Mouse (Mus musculus): ENCODE measurements at regions not wholly inside any gene's neighbourhood (a gene's known extent, or its start where the extent isn't known, plus 50 kb on each side); places are given as distances from the start of the nearest gene placed in this dataset.
A peak's percentile ranks its signal among the peaks of the same experiment; 100 is the strongest.

- Histone ChIP-seq H3K4me1 (ENCODE audit: control insufficient read depth, insufficient read depth, low read length) (peaks cover 15% of the 10 kb centered on the region), H3K36me3 (ENCODE audit: control insufficient read depth, insufficient read depth, low read length) (no peaks in the 10 kb centered on the region), H3K9ac (ENCODE audit: low read depth, low read length) (no peak overlapping the region), H3K4me3 (no peak overlapping the region), H3K27ac (peak overlapping the region; percentile 77), H3K79me2 (replicated peaks; ENCODE audit: control insufficient read depth, insufficient read depth, low read length) (no peaks in the 10 kb centered on the region), H3K27me3 (ENCODE audit: control insufficient read depth, insufficient read depth, low read length) (no peaks in the 10 kb centered on the region)
- 32% methylated on average over 17 of the region's 17 CpGs for WGBS
- DNase-seq, result peak; percentile 55 to 78
- TF ChIP-seq CTCF (IDR thresholded peaks at IDR 0.05) (no peak), POLR2A (IDR thresholded peaks at IDR 0.05; ENCODE audit: insufficient read depth, low read depth, low read length) (no peak), EP300 (IDR thresholded peaks at IDR 0.05; ENCODE audit: insufficient read depth, low read depth, low read length) (peak; percentile 96)
- intact Hi-C loops (cut with DNase I), result loop anchor here (1.0 kb wide), 1 partner anchor 79 kb away; no protein-coding TSS in a partner anchor
These were observed 264.7 kb upstream of the Pard3b start for GRCm38 (mm10) chr1:61373661-61374491.

GRCm38 (mm10) chr1:61376417-61376816 lies 262.2 kb upstream of the Pard3b start:
- intact Hi-C loops (cut with DNase I), result loop anchor here (1.0 to 5.0 kb wide), 7 partner anchors 196 to 1591 kb away; partner anchors contain the start of genes Nrp2 and Pard3b
- no peaks in the 10 kb centered on the region for H3K36me3 ChIP-seq (ENCODE audit: control insufficient read depth, insufficient read depth, low read length)
- peak overlapping the region; percentile 61; the same call in 1 of the 2 replicates for H3K27ac ChIP-seq
- no peaks in the 10 kb centered on the region for H3K27me3 ChIP-seq (ENCODE audit: control insufficient read depth, insufficient read depth, low read length)
- no peaks in the 10 kb centered on the region for H3K79me2 ChIP-seq (replicated peaks; ENCODE audit: control insufficient read depth, insufficient read depth, low read length)
- H3K4me1 ChIP-seq (ENCODE audit: control insufficient read depth, insufficient read depth, low read length), result peaks cover 15% of the 10 kb centered on the region
- 35% methylated on average over 4 of the region's 4 CpGs for WGBS
- no peak for DNase-seq
- TF ChIP-seq EP300 (IDR thresholded peaks at IDR 0.05; ENCODE audit: insufficient read depth, low read depth, low read length) (no peak), POLR2A (IDR thresholded peaks at IDR 0.05; ENCODE audit: insufficient read depth, low read depth, low read length) (no peak), CTCF (IDR thresholded peaks at IDR 0.05) (no peak)
- no peak overlapping the region; the same call in 1 of the 2 replicates for H3K9ac ChIP-seq (ENCODE audit: low read depth, low read length)
- H3K4me3 ChIP-seq, result no peak overlapping the region

- no peaks in the 10 kb centered on the region for H3K36me3 ChIP-seq (ENCODE audit: control insufficient read depth, insufficient read depth, low read length)
- H3K79me2 ChIP-seq (replicated peaks; ENCODE audit: control insufficient read depth, insufficient read depth, low read length), result no peaks in the 10 kb centered on the region
- no peak overlapping the region for H3K9ac ChIP-seq (ENCODE audit: low read depth, low read length)
- peaks cover 15% of the 10 kb centered on the region for H3K4me1 ChIP-seq (ENCODE audit: control insufficient read depth, insufficient read depth, low read length)
- H3K27ac ChIP-seq, result peak overlapping the region; percentile 61; the same call in 1 of the 2 replicates
- no peaks in the 10 kb centered on the region for H3K27me3 ChIP-seq (ENCODE audit: control insufficient read depth, insufficient read depth, low read length)
- DNase-seq, result peak; percentile 63 to 77
- WGBS, result under 1% methylated on average over 7 of the region's 7 CpGs
- intact Hi-C loops (cut with DNase I), result loop anchor here (2.0 to 5.0 kb wide), 6 partner anchors 196 to 1590 kb away; partner anchors contain the start of genes Nrp2 and Pard3b
- H3K4me3 ChIP-seq, result no peak overlapping the region
- TF ChIP-seq POLR2A (IDR thresholded peaks at IDR 0.05; ENCODE audit: insufficient read depth, low read depth, low read length) (no peak), EP300 (IDR thresholded peaks at IDR 0.05; ENCODE audit: insufficient read depth, low read depth, low read length) (peak; percentile 69; the same call in 1 of the 2 replicates), CTCF (IDR thresholded peaks at IDR 0.05) (peak; percentile 94)
These were observed 261.6 kb upstream of the Pard3b start for GRCm38 (mm10) chr1:61377070-61377469.

- Histone ChIP-seq H3K27me3 (ENCODE audit: control insufficient read depth, insufficient read depth, low read length) (no peaks in the 10 kb centered on the region), H3K79me2 (replicated peaks; ENCODE audit: control insufficient read depth, insufficient read depth, low read length) (no peaks in the 10 kb centered on the region), H3K9ac (ENCODE audit: low read depth, low read length) (no peak overlapping the region), H3K4me1 (ENCODE audit: control insufficient read depth, insufficient read depth, low read length) (peaks cover 12% of the 10 kb centered on the region), H3K36me3 (ENCODE audit: control insufficient read depth, insufficient read depth, low read length) (no peaks in the 10 kb centered on the region), H3K4me3 (no peak overlapping the region), H3K27ac (no peak overlapping the region)
- intact Hi-C loops (cut with DNase I), result loop anchor here (2.0 to 5.0 kb wide), 5 partner anchors 259 to 1589 kb away; partner anchors contain the start of genes Nrp2 and Pard3b
- 35% methylated on average over 8 of the region's 8 CpGs for WGBS
- no peak for TF ChIP-seq CTCF (IDR thresholded peaks at IDR 0.05)
- no peak for TF ChIP-seq POLR2A (IDR thresholded peaks at IDR 0.05; ENCODE audit: insufficient read depth, low read depth, low read length)
- no peak for TF ChIP-seq EP300 (IDR thresholded peaks at IDR 0.05; ENCODE audit: insufficient read depth, low read depth, low read length)
- DNase-seq, result no peak
These were observed 260.4 kb upstream of the Pard3b start for GRCm38 (mm10) chr1:61378240-61378639.

GRCm38 (mm10) chr1:61379771-61380517 lies 258.7 kb upstream of the Pard3b start:
- no peaks in the 10 kb centered on the region for H3K36me3 ChIP-seq (ENCODE audit: control insufficient read depth, insufficient read depth, low read length)
- 88% methylated on average over 21 of the region's 21 CpGs for WGBS
- no peaks in the 10 kb centered on the region for H3K79me2 ChIP-seq (replicated peaks; ENCODE audit: control insufficient read depth, insufficient read depth, low read length)
- no peaks in the 10 kb centered on the region for H3K27me3 ChIP-seq (ENCODE audit: control insufficient read depth, insufficient read depth, low read length)
- no peak overlapping the region for H3K9ac ChIP-seq (ENCODE audit: low read depth, low read length)
- TF ChIP-seq EP300 (IDR thresholded peaks at IDR 0.05; ENCODE audit: insufficient read depth, low read depth, low read length) (no peak), CTCF (IDR thresholded peaks at IDR 0.05) (no peak), POLR2A (IDR thresholded peaks at IDR 0.05; ENCODE audit: insufficient read depth, low read depth, low read length) (no peak)
- H3K27ac ChIP-seq, result no peak overlapping the region
- no peak for DNase-seq
- no peak overlapping the region for H3K4me3 ChIP-seq
- intact Hi-C loops (cut with DNase I), result loop anchor here (2.0 to 5.0 kb wide), 5 partner anchors 257 to 1587 kb away; partner anchors contain the start of genes Nrp2 and Pard3b
- peaks cover 5% of the 10 kb centered on the region for H3K4me1 ChIP-seq (ENCODE audit: control insufficient read depth, insufficient read depth, low read length)

Data from heart, adult 2 months (tissue).